Mouse (Mus musculus): Measurements from ENCODE around the gene Slc9b2.

GRCm38 (mm10) chr3:135393186-135393585, 85.7 kb downstream of the Slc9b2 start:
- TF ChIP-seq EP300 (IDR thresholded peaks at IDR 0.05; ENCODE audit: insufficient read depth, low read depth, low read length) (no peak), CTCF (IDR thresholded peaks at IDR 0.05; ENCODE audit: low read depth, low read length) (no peak)
